Mouse (Mus musculus) urinary bladder, adult 2 months (tissue): Measurements from ENCODE around the gene Tspan17. TPM values are rescaled to one million over a fixed set of nuclear protein-coding genes. Genes with fewer than 3 reads are reported as not detected.

Experiments used
- DNase-seq: peaks from one replicate; pipeline ENCODE4 v3.0.0; 2022; ENCODE audit warnings: low spot score
- polyA plus RNA-seq: library from polyadenylated mRNA; depleted of rRNA; stranded (reverse); fragments of >200 nt; gene quantifications from 2 replicates; pipeline ENCODE4 v1.2.3, GENCODE M21; 2012; rRNA removed

Tspan17 gene
- 33.0 and 37.0 TPM in 2 replicates for polyA plus RNA-seq

GRCm38 (mm10) chr13:54788740-54789560, at the start of gene Tspan17:
Tspan17 (plus strand) TSS chr13:54789377.
- DNase-seq: peak; percentile 83

GRCm38 (mm10) chr13:54746110-54746509, 43.1 kb upstream of the Tspan17 start:
- no peak for DNase-seq

- DNase-seq: no peak
Observed at GRCm38 (mm10) chr13:54746896-54747295, 42.3 kb upstream of the Tspan17 start.

- DNase-seq: no peak
Observed at GRCm38 (mm10) chr13:54748190-54748589, 41.0 kb upstream of the Tspan17 start.

- DNase-seq: no peak
Observed at GRCm38 (mm10) chr13:54748721-54749060, 40.5 kb upstream of the Tspan17 start.

GRCm38 (mm10) chr13:54749061-54749863, 39.9 kb upstream of the Tspan17 start:
- DNase-seq: no peak

GRCm38 (mm10) chr13:54749864-54750411, 39.2 kb upstream of the Tspan17 start, which contains the start of gene Gprin1:
Gprin1 (minus strand) TSS chr13:54749874.
- DNase-seq: no peak

GRCm38 (mm10) chr13:54750699-54751098, 38.5 kb upstream of the Tspan17 start:
- DNase-seq: no peak

GRCm38 (mm10) chr13:54752656-54753055, 36.5 kb upstream of the Tspan17 start:
- no peak for DNase-seq

- DNase-seq: no peak
Observed at GRCm38 (mm10) chr13:54753733-54754132, 35.4 kb upstream of the Tspan17 start.

GRCm38 (mm10) chr13:54754169-54755080, 34.8 kb upstream of the Tspan17 start:
- DNase-seq: no peak

GRCm38 (mm10) chr13:54755201-54755830, 33.9 kb upstream of the Tspan17 start:
- no peak for DNase-seq

GRCm38 (mm10) chr13:54756156-54756712, 32.9 kb upstream of the Tspan17 start:
- no peak for DNase-seq

- no peak for DNase-seq
Observed at GRCm38 (mm10) chr13:54757093-54757830, 31.9 kb upstream of the Tspan17 start.

GRCm38 (mm10) chr13:54758045-54758755, 31.0 kb upstream of the Tspan17 start:
- DNase-seq: peak; percentile 37

GRCm38 (mm10) chr13:54758756-54759470, 30.3 kb upstream of the Tspan17 start:
- no peak for DNase-seq

- DNase-seq: no peak
Observed at GRCm38 (mm10) chr13:54759496-54759895, 29.7 kb upstream of the Tspan17 start.

- DNase-seq: no peak
Observed at GRCm38 (mm10) chr13:54760164-54760795, 28.9 kb upstream of the Tspan17 start.
